Mouse (Mus musculus) adrenal gland, postnatal 10 days (tissue): ENCODE measurements around the gene Olfr211. TPM values are rescaled to one million over a fixed set of nuclear protein-coding genes. Genes with fewer than 3 reads are reported as not detected.
"Not testable (repeated sequence)": the region's sequence is repeated elsewhere in the genome, so short reads cannot be mapped to it uniquely, and the experiment has no call there.

ENCODE experiments used
- DNase-seq: peaks from one replicate; pipeline ENCODE4 v3.0.0; 2021; ENCODE audit warnings: mixed read lengths
- long read RNA-seq, 2 experiments: library from polyadenylated mRNA; stranded (forward); transcript quantifications; one replicate each; pipeline ENCODE4 v2.0.0; 2021
- total RNA-seq, 2 experiments: library from RNA; stranded (reverse); gene quantifications; 2 replicates each; pipeline ENCODE4 v1.2.3; 2021

The Olfr211 gene
- total RNA-seq: not detected
- long read RNA-seq, experiment 1: 0 reads
- long read RNA-seq, experiment 2: 0 reads

DNA sequence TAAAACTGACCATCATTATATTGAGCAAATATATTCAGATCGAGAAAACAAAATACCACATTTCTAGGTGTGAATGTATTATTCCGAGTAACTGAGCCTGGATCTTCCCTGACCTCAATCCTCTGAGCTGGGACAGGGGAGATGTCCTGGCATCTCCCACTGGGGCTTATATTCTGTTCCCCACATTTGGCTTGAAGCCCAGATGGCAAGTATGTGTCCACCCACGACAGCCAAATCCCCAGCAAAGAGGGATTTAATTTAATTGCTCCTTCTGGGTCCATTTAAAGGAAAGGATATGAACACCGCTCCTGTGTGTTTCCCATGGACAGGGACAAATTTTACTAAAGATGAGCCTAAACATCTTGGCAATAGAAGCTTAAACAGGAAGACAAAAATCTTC, at the start of gene Olfr211:
Gene Olfr211, plus strand, starts transcription at position 301 of the 400 bp plus-strand sequence.
- no peak for DNase-seq

- no peak for DNase-seq
These were observed 49.4 kb upstream of the Olfr211 start for GRCm38 (mm10) chr6:116439531-116439930.

DNA sequence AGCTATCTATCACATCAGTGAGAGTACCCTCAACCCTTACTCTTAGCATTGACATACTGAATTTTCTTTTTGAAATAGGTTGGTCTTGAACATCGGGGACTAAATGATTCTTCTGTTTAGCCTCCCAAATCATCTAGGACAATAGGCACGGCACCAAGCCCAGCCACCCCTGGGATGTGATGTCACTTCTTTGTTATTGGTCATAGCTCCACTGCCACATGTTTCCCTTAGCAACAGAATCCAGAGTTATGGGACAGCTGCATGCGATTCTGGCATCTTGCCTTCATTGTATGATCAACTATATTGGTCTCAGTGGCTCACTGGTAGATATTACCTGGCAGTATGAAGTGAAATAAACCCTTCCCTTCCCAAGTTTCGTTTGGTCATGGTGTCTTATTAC, 48.4 kb upstream of the Olfr211 start:
- no peak for DNase-seq

- no peak for DNase-seq
These were observed 48.0 kb upstream of the Olfr211 start for GRCm38 (mm10) chr6:116440849-116441248.

- no peak for DNase-seq
These were observed 33.1 kb upstream of the Olfr211 start for GRCm38 (mm10) chr6:116455781-116456180.

GRCm38 (mm10) chr6:116456482-116456881, 32.4 kb upstream of the Olfr211 start:
- no peak for DNase-seq

DNA sequence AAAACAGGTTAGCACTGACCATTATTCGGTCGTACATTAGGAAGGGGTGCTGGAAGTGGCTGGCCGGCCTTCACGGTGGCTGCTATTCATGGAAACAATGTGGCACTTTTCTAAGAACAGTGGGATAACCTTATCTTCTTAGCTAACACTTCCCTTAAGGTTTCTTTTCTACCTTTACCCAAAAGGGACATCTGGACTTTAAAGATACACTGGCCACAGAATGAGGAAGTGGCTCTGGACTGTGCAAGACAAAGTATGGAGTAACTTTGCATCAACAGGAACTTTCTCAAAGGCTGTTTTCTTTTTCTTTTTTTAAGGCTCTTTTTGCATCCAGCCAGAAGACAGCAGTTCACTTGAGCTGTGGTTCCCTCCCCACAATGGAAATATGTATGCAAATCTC, 30.2 kb upstream of the Olfr211 start:
- DNase-seq: no peak

GRCm38 (mm10) chr6:116459232-116459631, 29.7 kb upstream of the Olfr211 start:
- no peak for DNase-seq

GRCm38 (mm10) chr6:116460544-116461283, 28.2 kb upstream of the Olfr211 start, which contains the start of gene Alox5:
Gene Alox5 (minus strand): TSS chr6:116461178.
- peak; percentile 29 for DNase-seq

- no peak for DNase-seq
These were observed 20.8 kb upstream of the Olfr211 start for GRCm38 (mm10) chr6:116468081-116468480.

DNA sequence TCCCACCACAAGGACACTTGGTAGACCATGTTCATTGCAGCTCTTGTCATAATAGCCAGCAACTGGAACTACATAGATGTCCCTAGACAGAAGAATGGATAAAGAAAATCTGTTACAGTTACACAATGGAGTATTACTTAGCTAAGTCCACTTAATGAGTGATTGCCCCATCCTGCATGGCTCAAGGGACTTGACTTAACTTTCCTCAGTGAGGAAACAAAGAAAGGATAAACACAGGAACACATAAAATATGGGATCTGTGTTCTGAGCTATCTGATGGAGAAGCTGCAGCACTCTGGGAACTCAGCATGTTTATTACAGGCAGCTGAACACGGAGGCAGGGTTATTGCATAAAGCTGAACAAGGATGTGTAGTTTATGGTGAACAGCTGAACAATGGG, 3.8 kb upstream of the Olfr211 start:
- DNase-seq: no peak

DNA sequence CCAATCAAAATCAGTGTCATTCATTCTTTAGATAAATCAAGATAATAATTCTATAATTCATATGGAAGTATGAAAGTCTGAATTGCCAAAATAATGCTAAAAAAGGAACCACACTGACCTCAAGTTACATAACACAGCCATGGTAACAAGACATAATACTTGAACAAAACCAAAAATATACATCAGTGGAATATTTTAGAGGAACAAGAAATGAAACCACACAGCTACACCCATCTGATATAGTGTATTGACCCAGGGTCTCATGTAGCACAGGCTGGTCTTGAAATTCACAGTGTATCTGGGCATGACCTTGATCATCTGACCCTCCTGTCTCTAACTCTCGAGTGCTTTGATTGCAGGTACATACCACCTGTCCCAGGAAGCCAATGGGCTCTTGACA, 2.1 kb upstream of the Olfr211 start:
- DNase-seq: no peak

DNA sequence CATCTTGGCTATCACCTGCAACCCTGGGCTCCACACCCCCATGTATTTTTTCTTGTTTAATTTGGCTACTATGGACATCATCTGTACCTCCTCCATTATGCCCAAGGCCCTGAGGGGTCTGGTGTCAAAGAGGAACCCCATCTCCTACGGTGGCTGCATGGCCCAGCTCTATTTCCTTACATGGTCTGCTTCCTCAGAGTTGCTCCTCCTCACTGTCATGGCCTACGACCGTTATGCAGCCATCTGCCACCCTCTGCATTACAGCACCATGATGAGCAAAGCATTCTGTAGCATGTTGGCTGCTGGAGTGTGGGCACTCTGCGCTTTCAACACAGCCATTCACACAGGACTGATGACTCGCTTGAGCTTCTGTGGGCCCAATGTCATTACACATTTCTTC, 4.9 kb downstream of the Olfr211 start:
- no peak for DNase-seq

DNA sequence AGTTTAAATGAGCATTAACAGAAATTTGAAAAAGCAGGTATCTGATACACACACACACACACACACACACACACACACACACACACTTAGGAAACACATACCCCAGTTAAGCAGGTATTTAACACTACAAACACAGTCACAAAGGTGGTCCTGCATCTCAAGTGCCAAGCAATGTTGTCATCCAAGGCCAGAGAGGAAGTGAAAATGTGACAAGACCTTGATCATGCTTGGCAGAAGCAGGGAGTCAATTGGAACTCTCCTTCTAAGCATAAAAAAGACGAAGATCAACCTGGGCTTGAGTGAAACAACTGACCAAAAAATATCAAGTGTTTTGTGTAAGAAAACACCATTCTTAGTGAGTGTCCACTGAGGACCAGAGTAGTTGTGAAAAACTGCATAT, 7.1 kb downstream of the Olfr211 start:
- DNase-seq: no peak

GRCm38 (mm10) chr6:116506302-116507003, 17.6 kb downstream of the Olfr211 start, which contains the start of gene Olfr212:
Gene Olfr212 (plus strand): TSS chr6:116506516.
- DNase-seq: not testable (repeated sequence)

GRCm38 (mm10) chr6:116514832-116515231, 25.9 kb downstream of the Olfr211 start:
- no peak for DNase-seq

DNA sequence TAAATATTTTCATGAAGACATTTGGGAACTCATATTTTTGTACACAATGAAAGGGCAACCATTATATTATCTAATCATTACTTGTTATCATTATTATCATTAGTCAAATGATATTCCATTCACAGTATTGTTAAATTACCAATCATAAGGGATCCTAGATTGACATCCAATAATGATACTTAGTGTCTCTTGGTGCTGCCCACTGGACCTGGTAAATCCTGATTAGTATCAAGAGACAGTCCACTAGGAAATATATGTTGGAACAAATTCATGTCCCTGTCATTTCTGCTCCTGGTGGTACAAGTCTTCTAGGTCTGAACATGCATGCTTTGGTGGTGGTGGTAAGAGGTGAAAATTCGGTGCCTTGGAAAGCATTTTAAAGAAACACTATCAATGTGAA, 49.3 kb downstream of the Olfr211 start, which contains the start of gene Olfr213:
Gene Olfr213, plus strand, starts transcription at position 301 of the 400 bp plus-strand sequence.
- no peak for DNase-seq

- DNase-seq: no peak
These were observed 53.6 kb downstream of the Olfr211 start for GRCm38 (mm10) chr6:116542500-116542899.

Other genes starting within 250 kb of the Olfr211 start
- gene Zfand4, start 224.9 kb upstream of the Olfr211 start, total RNA-seq: 1 to 10 TPM; 5.0 to 5.5 TPM
- 10 to 100 TPM; 50.7 to 67.1 TPM for gene March8, start 151.1 kb upstream of the Olfr211 start, total RNA-seq
- gene Alox5, start 27.9 kb upstream of the Olfr211 start, total RNA-seq: 1 to 10 TPM; 2.1 TPM
- gene Olfr212, start 17.4 kb downstream of the Olfr211 start, total RNA-seq: not detected
- not detected for gene Olfr213, start 49.4 kb downstream of the Olfr211 start, total RNA-seq
- gene Gm5580, start 62.0 kb downstream of the Olfr211 start, total RNA-seq: 1 to 10 TPM; 2.6 to 4.9 TPM
- not detected for gene Olfr214, start 65.1 kb downstream of the Olfr211 start, total RNA-seq
- not detected for gene Olfr215, start 95.1 kb downstream of the Olfr211 start, total RNA-seq
- gene Zfp422, start 139.9 kb downstream of the Olfr211 start, total RNA-seq: 10 to 100 TPM; 26.2 to 27.4 TPM
- 100 to 1,000 TPM in 1 of 2 experiments, 10 to 100 TPM in 1; 27.8 to 111 TPM for gene Depp1, start 161.5 kb downstream of the Olfr211 start, total RNA-seq
- gene Rassf4, start 184.9 kb downstream of the Olfr211 start, total RNA-seq: 1 to 10 TPM; 6.0 to 6.3 TPM
- under 1 TPM; 0.09 to 0.33 TPM for gene Tmem72, start 227.8 kb downstream of the Olfr211 start, total RNA-seq